Mouse (Mus musculus) MEL (cell line): ENCODE data around the gene Anapc5.
A peak's percentile ranks its signal among the peaks of the same experiment; 100 is the strongest.

Source experiments
- BHLHE40 ChIP-seq: IDR thresholded peaks from 2 replicates; pipeline ENCODE4 v1.6.1; 2012; ENCODE audit warnings: low read depth, mild to moderate bottlenecking, inconsistent platforms, low read length, improper control_type of control experiment, borderline replicate concordance
- CTCF ChIP-seq, 3 experiments: IDR thresholded peaks in 2 of 3; conservative IDR thresholded peaks in 1 of 3; 2 replicates each; pipeline ENCODE4 v1.5.1; 2011 to 2012; ENCODE audit warnings: low read length in 3 of 3, low read depth in 2 of 3, mild to moderate bottlenecking in 2 of 3, improper control_type of control experiment in 1 of 3, inconsistent platforms in 1 of 3, mixed read lengths in 1 of 3, moderate library complexity in 1 of 3; ENCODE audit not compliant: control insufficient read depth in 1 of 3, insufficient read depth in 1 of 3, poor library complexity in 1 of 3, severe bottlenecking in 1 of 3
- EP300 ChIP-seq, 2 experiments: IDR thresholded peaks; 2 replicates each; pipeline ENCODE4 v1.6.1; 2011; ENCODE audit warnings: improper control_type of control experiment in 2 of 2, low read length in 2 of 2, low read depth in 1 of 2, mild to moderate bottlenecking in 1 of 2
- POLR2A ChIP-seq, 2 experiments: IDR thresholded peaks; 2 replicates each; pipeline ENCODE4 v1.6.1; 2011 to 2012; ENCODE audit warnings: low read length in 2 of 2, mild to moderate bottlenecking in 2 of 2, control low read depth in 1 of 2, improper control_type of control experiment in 1 of 2, low read depth in 1 of 2, moderate library complexity in 1 of 2; ENCODE audit not compliant: control insufficient read depth in 1 of 2, insufficient read depth in 1 of 2, poor library complexity in 1 of 2
- USF1 ChIP-seq: IDR thresholded peaks from 2 replicates; pipeline ENCODE4 v1.6.1; 2014; ENCODE audit warnings: low read depth, mild to moderate bottlenecking, inconsistent platforms, low read length, improper control_type of control experiment, moderate library complexity
- USF2 ChIP-seq, 2 experiments: IDR thresholded peaks; 2 replicates each; pipeline ENCODE4 v1.6.1; 2011 to 2012; ENCODE audit warnings: improper control_type of control experiment in 2 of 2, low read length in 2 of 2, borderline replicate concordance in 1 of 2, inconsistent platforms in 1 of 2, low read depth in 1 of 2, mild to moderate bottlenecking in 1 of 2; ENCODE audit not compliant: insufficient read depth in 1 of 2

DNA sequence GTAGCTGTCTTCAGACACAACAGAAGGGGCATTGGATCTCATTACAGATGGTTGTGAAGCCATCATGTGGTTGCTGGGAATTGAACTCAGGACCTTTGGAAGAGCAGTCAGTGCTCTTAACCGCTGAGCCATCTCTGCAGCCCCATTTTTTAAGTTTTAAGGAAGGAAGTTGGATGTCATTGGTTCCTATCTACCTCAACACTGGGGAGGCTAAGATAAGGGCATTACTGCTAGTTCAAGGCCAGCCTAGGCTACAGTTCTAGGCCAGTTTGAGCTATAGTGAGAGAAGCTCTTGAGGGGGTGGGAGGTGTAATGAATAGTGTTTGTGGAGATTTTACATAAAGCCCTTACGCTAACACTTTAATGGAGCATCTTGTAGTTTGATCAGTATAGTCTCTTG, 41.9 kb upstream of the Anapc5 start:
- no peak for TF ChIP-seq USF2 (IDR thresholded peaks at IDR 0.05; ENCODE audit: borderline replicate concordance in 1 of 2, insufficient read depth in 1 of 2, low read depth in 1 of 2, low read length in 2 of 2)
- TF ChIP-seq CTCF (IDR thresholded peaks at IDR 0.05 in 2 of 3, conservative IDR thresholded peaks at IDR 0.05 in 1 of 3; ENCODE audit: control insufficient read depth in 1 of 3, insufficient read depth in 1 of 3, low read depth in 2 of 3, low read length in 3 of 3, poor library complexity in 1 of 3, severe bottlenecking in 1 of 3) = no peak
- peak; percentile 24 to 55; a peak in 2 of 4 replicates for TF ChIP-seq EP300 (IDR thresholded peaks at IDR 0.05; ENCODE audit: low read depth in 1 of 2, low read length in 2 of 2)
- TF ChIP-seq BHLHE40 = no peak
- no peak for TF ChIP-seq USF1
- no peak for TF ChIP-seq POLR2A (IDR thresholded peaks at IDR 0.05; ENCODE audit: control insufficient read depth in 1 of 2, insufficient read depth in 1 of 2, low read depth in 1 of 2, low read length in 2 of 2, poor library complexity in 1 of 2)
